Mouse (Mus musculus) embryonic stem cell, embryonic (primary cell): Measurements from ENCODE around the gene Olfr1206.

Experiments
- CTCF ChIA-PET, 4 experiments: fragments of 300-600 bp in 2 of 4; fragments of 350-600 bp in 2 of 4; sonication (Branson Sonifier 250); formaldehyde crosslinking; loops; one replicate each; lab custom pipeline; 2022; ENCODE audit warnings: inconsistent platforms in 2 of 4; lab: Charles Lee
- POLR2A ChIA-PET, 4 experiments: fragments of 300-600 bp in 2 of 4; fragments of 350-600 bp in 2 of 4; sonication (Branson Sonifier 250); formaldehyde crosslinking; loops; one replicate each; lab custom pipeline; 2022; ENCODE audit warnings: antibody characterized with exemption in 4 of 4, inconsistent platforms in 1 of 4; lab: Charles Lee

The Olfr1206 gene

GRCm38 (mm10) chr2:88862931-88863330 is at the start of gene Olfr1206:
Olfr1206 (plus strand) TSS chr2:88863231.
- ChIA-PET CTCF (no interaction called here), POLR2A (no interaction called here)

- POLR2A ChIA-PET: no interaction called here
- CTCF ChIA-PET: no interaction called here
Observed at GRCm38 (mm10) chr2:88814196-88814595, 48.8 kb upstream of the Olfr1206 start, which contains the start of gene Olfr1202. Olfr1202 (plus strand) TSS chr2:88814496.

- POLR2A ChIA-PET: no interaction called here
Observed at GRCm38 (mm10) chr2:88829437-88829836, 33.6 kb upstream of the Olfr1206 start, which contains the start of gene Olfr1205. Olfr1205 (plus strand) TSS chr2:88829737.

GRCm38 (mm10) chr2:88838477-88838876 is 24.6 kb upstream of the Olfr1206 start:
- CTCF ChIA-PET: no interaction called here
- POLR2A ChIA-PET: no interaction called here

More at GRCm38 (mm10) chr2:88829437-88829836, 33.6 kb upstream of the Olfr1206 start, which contains the start of gene Olfr1205:
- CTCF ChIA-PET: no interaction called here

- CTCF ChIA-PET: no interaction called here
- POLR2A ChIA-PET: no interaction called here
Observed at GRCm38 (mm10) chr2:88848992-88849391, 14.0 kb upstream of the Olfr1206 start, which contains the start of gene Olfr1204. Olfr1204 (plus strand) TSS chr2:88849292.

- ChIA-PET POLR2A (no interaction called here), CTCF (no interaction called here)
Observed at GRCm38 (mm10) chr2:88902211-88902610, 39.2 kb downstream of the Olfr1206 start, which contains the start of gene Olfr1208. Olfr1208 (minus strand) TSS chr2:88902311.

GRCm38 (mm10) chr2:88915057-88915456 is 52.0 kb downstream of the Olfr1206 start, which contains the start of gene Olfr1209:
Olfr1209 (minus strand) TSS chr2:88915157.
- ChIA-PET POLR2A (no interaction called here), CTCF (no interaction called here)
